Mouse (Mus musculus) liver, embryonic 14.5 days (tissue): ENCODE data around the gene Gorasp2.

Source experiments
- CTCF ChIP-seq: IDR thresholded peaks from 2 replicates; pipeline ENCODE4 v1.5.1; 2016; ENCODE audit warnings: antibody characterized with exemption, low read depth, control low read depth
- EP300 ChIP-seq: IDR thresholded peaks from 2 replicates; pipeline ENCODE4 v1.6.1; 2016; ENCODE audit warnings: antibody characterized with exemption, low read depth

- TF ChIP-seq CTCF (no peak), EP300 (no peak)
These were observed 13.1 kb upstream of the Gorasp2 start for GRCm38 (mm10) chr2:70648271-70648670.
